Mouse (Mus musculus) testis, adult 2 months (tissue): Measurements from ENCODE around the gene Gm10382. TPM values are rescaled to one million over a fixed set of nuclear protein-coding genes. Genes with fewer than 3 reads are reported as not detected.
A peak's percentile ranks its signal among the peaks of the same experiment; 100 is the strongest.
"Not testable (repeated sequence)": the region's sequence is repeated elsewhere in the genome, so short reads cannot be mapped to it uniquely, and the experiment has no call there.

ENCODE experiments used
- H3K27ac ChIP-seq: fragments of 200-500 bp; 2 replicates; pipeline ENCODE4 v1.5.1; 2012; ENCODE audit warnings: low read depth, low read length; ENCODE audit not compliant: control insufficient read depth, insufficient read depth
- H3K27me3 ChIP-seq: fragments of 200-500 bp; 2 replicates; pipeline ENCODE4 v1.6.1; 2012; ENCODE audit warnings: mild to moderate bottlenecking, low read length, moderate library complexity; ENCODE audit not compliant: control insufficient read depth, insufficient read depth
- H3K36me3 ChIP-seq: fragments of 200-500 bp; 2 replicates; pipeline ENCODE4 v1.6.1; 2012; ENCODE audit warnings: mild to moderate bottlenecking, low read length; ENCODE audit not compliant: control insufficient read depth, insufficient read depth
- H3K4me1 ChIP-seq: fragments of 200-500 bp; 2 replicates; pipeline ENCODE4 v1.6.1; 2012; ENCODE audit warnings: low read length; ENCODE audit not compliant: control insufficient read depth, insufficient read depth
- H3K4me3 ChIP-seq: fragments of 200-500 bp; 2 replicates; pipeline ENCODE4 v1.5.1; 2012; ENCODE audit warnings: low read depth, mild to moderate bottlenecking, low read length, moderate library complexity, mixed read lengths; ENCODE audit not compliant: control insufficient read depth
- CTCF ChIP-seq: fragments of 200-500 bp; IDR thresholded peaks from 2 replicates; pipeline ENCODE4 v1.5.1; 2012; ENCODE audit warnings: low read depth, mild to moderate bottlenecking, inconsistent platforms, low read length, moderate library complexity; ENCODE audit not compliant: control insufficient read depth, insufficient read depth, insufficient replicate concordance
- POLR2A ChIP-seq: fragments of 200-500 bp; IDR thresholded peaks from 2 replicates; pipeline ENCODE4 v1.6.1; 2012; ENCODE audit warnings: low read depth, mild to moderate bottlenecking, inconsistent platforms, low read length, moderate library complexity; ENCODE audit not compliant: control insufficient read depth
- polyA plus RNA-seq: library from polyadenylated mRNA; depleted of rRNA; stranded (reverse); fragments of >200 nt; gene quantifications from 2 replicates; pipeline ENCODE4 v1.2.3, GENCODE M21; 2012

Gene Gm10382
- polyA plus RNA-seq, 1 experiment, result 84.2 TPM

DNA sequence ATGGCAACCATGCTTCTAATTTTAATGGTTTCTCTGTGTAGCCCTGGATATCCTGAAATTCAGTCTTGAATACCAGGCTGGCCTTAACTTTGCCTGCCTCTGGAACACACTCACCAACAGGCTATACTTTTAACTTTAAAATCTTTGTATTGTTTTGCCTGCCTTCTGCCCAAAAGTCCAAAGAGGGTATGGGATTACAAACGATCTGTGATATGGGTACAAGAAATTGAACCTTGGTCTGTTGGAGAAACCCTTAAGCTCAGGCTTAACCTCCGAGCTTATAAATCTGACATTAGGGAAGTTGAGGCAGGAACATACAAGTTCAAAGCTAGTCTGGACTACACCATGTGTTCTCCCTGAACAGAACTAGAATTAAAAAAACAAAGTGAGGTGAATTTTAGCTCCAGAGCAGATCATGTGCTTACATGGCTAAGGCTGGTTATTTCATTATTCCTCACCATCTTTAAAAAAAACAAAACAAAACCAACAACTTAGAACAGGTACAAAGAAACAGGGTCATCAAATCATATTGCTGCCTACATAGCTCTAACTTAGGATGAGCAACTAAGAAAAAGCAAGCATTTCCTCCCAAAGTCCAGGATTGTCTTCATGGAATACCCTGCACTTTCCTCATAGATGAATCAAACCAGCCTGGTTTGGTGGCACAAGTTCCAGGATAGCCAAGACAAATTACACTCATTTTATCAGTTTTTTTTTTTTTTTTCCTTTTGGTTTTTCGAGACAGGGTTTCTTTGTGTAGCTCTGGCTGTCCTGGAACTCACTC, 5.3 kb upstream of the Gm10382 start:
- TF ChIP-seq POLR2A, result no peak
- no peak for TF ChIP-seq CTCF
- no peak overlapping the region for H3K27ac ChIP-seq

DNA sequence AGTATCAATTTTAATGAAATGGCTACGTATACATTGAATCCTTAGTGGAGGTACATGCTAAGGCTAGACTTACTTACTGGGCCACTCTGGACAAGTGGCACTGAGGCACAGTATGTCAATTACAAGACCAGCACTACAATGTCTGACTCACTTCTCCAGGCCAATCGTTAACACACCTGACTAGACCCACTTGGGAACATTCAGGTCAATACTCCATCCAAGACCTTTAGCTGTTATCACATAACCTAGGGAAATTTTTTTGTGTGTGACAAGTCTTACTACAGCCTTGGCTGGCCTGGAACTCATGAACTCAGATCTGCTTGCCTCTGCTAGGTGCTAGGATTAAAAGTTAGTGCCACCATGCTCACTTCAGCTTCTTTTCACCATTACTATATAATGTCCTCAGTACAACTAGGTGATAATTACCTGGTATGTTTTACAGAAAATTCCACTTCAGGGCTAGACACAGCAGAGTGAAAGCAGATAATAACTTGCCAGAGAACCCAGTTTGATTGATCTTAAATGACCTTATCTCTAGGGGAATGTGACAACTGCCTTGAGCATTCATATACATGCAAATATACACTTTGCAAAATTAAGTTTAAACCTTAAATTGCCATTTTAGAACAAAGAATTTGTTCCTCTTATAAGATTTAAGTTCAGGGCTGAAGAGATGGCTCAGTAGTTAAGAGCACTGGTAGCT, 4.5 kb upstream of the Gm10382 start:
- Histone ChIP-seq H3K4me1 (no peaks in the 10 kb centered on the region), H3K4me3 (no peak overlapping the region), H3K27ac (no peak overlapping the region), H3K27me3 (no peaks in the 10 kb centered on the region), H3K36me3 (peaks cover 2% of the 10 kb centered on the region)
- no peak for TF ChIP-seq POLR2A
- no peak for TF ChIP-seq CTCF

More for the DNA sequence above, 5.3 kb upstream of the Gm10382 start:
- no peak overlapping the region for H3K4me3 ChIP-seq
- peaks cover 2% of the 10 kb centered on the region for H3K36me3 ChIP-seq
- no peaks in the 10 kb centered on the region for H3K27me3 ChIP-seq
- H3K4me1 ChIP-seq, result no peaks in the 10 kb centered on the region

- H3K27ac ChIP-seq, result no peak overlapping the region
- no peak for TF ChIP-seq POLR2A
- no peak for TF ChIP-seq CTCF
- no peaks in the 10 kb centered on the region for H3K4me1 ChIP-seq
- peaks cover 2% of the 10 kb centered on the region for H3K36me3 ChIP-seq
- H3K27me3 ChIP-seq, result no peaks in the 10 kb centered on the region
- no peak overlapping the region for H3K4me3 ChIP-seq
These were observed 3.7 kb upstream of the Gm10382 start for GRCm38 (mm10) chr5:125385215-125385940.

- H3K27ac ChIP-seq, H3K27me3 ChIP-seq, H3K36me3 ChIP-seq, H3K4me1 ChIP-seq: not testable (repeated sequence)
- peak overlapping the region; percentile 15; the same call in 1 of the 2 replicates for H3K4me3 ChIP-seq
These were observed 1.8 kb upstream of the Gm10382 start for GRCm38 (mm10) chr5:125387295-125387694.

DNA sequence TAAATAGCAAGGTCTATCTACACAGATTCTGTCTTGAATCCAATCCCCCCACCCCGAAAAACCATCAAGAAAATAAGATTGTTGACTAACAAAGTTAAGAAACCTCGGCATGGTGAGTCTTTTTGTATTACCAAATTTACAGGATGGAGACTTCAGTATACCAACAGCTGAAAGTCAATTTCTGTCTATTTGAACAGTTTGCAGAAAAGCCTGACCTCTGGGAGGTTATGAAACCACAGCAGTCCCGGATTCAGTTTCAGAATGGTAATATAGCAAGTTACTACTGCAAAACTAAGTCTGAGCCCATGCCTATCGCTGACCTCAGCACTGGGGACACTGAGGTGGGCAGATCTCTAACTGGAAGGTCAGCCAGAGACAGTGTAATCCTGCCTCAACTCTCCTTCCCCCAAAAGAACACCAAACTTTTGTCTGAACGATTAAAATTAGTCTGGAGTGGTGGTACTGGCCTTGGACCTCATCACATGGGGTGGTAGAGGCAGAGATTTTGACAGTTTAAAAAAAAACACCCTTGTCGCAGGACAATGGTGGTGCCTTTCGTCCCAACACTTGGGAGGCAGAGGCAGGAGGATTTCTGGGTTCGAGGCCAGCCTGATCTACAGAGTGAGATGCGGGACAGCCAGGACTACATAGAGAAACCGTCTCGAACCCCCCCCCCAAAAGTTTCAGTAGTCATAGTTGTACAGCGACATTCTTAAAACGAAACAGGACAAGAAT, 597 bp upstream of the Gm10382 start:
- TF ChIP-seq CTCF (no peak), POLR2A (no peak)
- H3K27me3 ChIP-seq, result no peaks in the 10 kb centered on the region
- H3K4me1 ChIP-seq, result peaks cover 9% of the 10 kb centered on the region
- peaks cover 2% of the 10 kb centered on the region for H3K36me3 ChIP-seq
- peak overlapping the region; percentile 97 for H3K4me3 ChIP-seq
- H3K27ac ChIP-seq, result peak overlapping the region; percentile 100

DNA sequence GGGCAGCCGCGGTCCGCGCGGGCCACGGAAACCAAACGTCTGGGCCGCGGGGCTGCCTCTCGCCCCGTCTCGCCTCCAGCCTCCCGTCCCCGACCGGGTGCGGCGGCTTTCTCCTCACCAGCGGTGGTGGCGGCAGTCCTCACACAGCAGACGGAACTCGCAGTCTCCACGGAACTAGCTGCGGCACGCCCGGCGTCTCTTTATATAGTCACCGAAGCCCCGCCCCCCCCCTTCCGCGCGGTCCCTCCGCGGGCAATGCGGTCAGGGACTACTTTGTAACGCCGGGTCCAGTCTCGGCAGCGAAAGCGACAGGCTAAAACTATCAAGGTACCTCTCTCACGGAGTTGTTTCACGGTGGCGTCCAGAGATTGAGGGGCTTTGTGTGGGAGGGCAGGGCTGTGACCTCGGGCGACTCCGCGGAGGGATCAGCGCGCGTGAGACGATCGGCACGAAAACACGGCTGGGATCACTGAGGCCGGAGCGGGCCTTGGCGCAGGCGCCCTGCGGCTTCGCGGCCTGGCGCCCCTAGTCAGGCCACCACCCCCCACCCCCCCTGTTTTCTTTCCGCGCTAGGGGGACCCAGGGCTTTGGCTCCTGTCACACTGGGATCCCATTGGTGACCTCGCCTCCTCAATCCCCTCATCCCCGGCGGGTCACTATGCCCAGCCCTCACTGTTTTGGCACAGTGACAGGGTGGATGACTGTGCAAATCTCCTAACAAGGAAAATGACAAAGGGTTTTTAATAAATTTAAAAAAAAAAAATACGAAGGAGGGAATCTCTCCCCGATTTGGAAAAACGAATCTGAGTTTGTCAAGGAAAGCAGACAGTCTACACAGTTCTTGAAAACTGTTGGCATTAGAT, 688 bp downstream of the Gm10382 start, which contains the start of gene Ubc:
Gene Ubc (minus strand): TSS at position 624 of the 863 bp plus-strand sequence.
- Histone ChIP-seq H3K27me3 (no peaks in the 10 kb centered on the region), H3K4me3 (peak within 1 kb of the TSS; percentile 97), H3K27ac (peak within 1 kb of the TSS; percentile 100), H3K4me1 (peaks cover 17% of the 10 kb centered on the region), H3K36me3 (peaks cover 2% of the 10 kb centered on the region)
- no peak for TF ChIP-seq CTCF
- TF ChIP-seq POLR2A, result peak; percentile 99
